Mouse (Mus musculus) forebrain, embryonic 11.5 days (tissue): ENCODE measurements around the gene Hps5. TPM values are rescaled to one million over a fixed set of nuclear protein-coding genes. Genes with fewer than 3 reads are reported as not detected.

Experiments used
- ATAC-seq: fragments of 200-750 bp; cut with Nextera tagmentation; replicated peaks from 2 replicates; pipeline ENCODE4 v1.8.0; 2017; ENCODE audit warnings: moderate TSS enrichment; ENCODE audit not compliant: low FRiP score
- DNase-seq: peaks from one replicate; pipeline ENCODE4 v3.0.0-alpha.2; 2017; ENCODE audit warnings: low spot score
- H3K27ac ChIP-seq: fragments of 300-500 bp; sonication (generic); 2 replicates; pipeline ENCODE4 v1.5.1; 2014; ENCODE audit warnings: low read depth, low read length
- H3K27me3 ChIP-seq: fragments of 300-500 bp; sonication (generic); 2 replicates; pipeline ENCODE4 v1.6.1; 2014; ENCODE audit warnings: mild to moderate bottlenecking, low read length, mixed read lengths; ENCODE audit not compliant: control insufficient read depth, insufficient read depth
- H3K36me3 ChIP-seq: fragments of 300-500 bp; sonication (generic); 2 replicates; pipeline ENCODE4 v1.6.1; 2014; ENCODE audit warnings: mild to moderate bottlenecking, low read length, moderate library complexity, mixed read lengths; ENCODE audit not compliant: control insufficient read depth, insufficient read depth
- H3K4me1 ChIP-seq: fragments of 300-500 bp; sonication (generic); replicated peaks from 2 replicates; pipeline ENCODE4 v1.6.1; 2014; ENCODE audit warnings: low read length, mixed read lengths; ENCODE audit not compliant: control insufficient read depth, insufficient read depth
- H3K4me2 ChIP-seq: fragments of 300-500 bp; sonication (generic); 2 replicates; pipeline ENCODE4 v1.6.1; 2014; ENCODE audit warnings: low read depth, mild to moderate bottlenecking, low read length, moderate library complexity, mixed read lengths; ENCODE audit not compliant: severe bottlenecking
- H3K4me3 ChIP-seq: fragments of 300-500 bp; sonication (generic); 2 replicates; pipeline ENCODE4 v1.5.1; 2014; ENCODE audit warnings: low read depth, low read length
- H3K9ac ChIP-seq: fragments of 300-500 bp; sonication (generic); 2 replicates; pipeline ENCODE4 v1.6.1; 2014; ENCODE audit warnings: low read length
- H3K9me3 ChIP-seq: fragments of 300-500 bp; sonication (generic); 2 replicates; pipeline ENCODE4 v1.6.1; 2016; ENCODE audit warnings: low read length, mixed read lengths; ENCODE audit not compliant: control insufficient read depth
- WGBS: fragments of 180-500 bp; shearing (Covaris S2); extraction: QIAGEN DNeasy Blood & Tissue Kit; methylation state at CpG from one replicate; pipeline ENCODE4 v1.1.7; 2014; 5-methylcytosine and 5-hydroxymethylcytosine counted together
- polyA plus RNA-seq: library from polyadenylated mRNA; unstranded; fragments of >200 nt; fragmentation: Nextera tagmentation; extraction: Ambion mirVana; gene quantifications from 2 replicates; pipeline ENCODE4 v1.2.1, GENCODE M21; 2014

Hps5 gene
- polyA plus RNA-seq, 1 experiment from 2014 or later = 23.7 TPM

DNA sequence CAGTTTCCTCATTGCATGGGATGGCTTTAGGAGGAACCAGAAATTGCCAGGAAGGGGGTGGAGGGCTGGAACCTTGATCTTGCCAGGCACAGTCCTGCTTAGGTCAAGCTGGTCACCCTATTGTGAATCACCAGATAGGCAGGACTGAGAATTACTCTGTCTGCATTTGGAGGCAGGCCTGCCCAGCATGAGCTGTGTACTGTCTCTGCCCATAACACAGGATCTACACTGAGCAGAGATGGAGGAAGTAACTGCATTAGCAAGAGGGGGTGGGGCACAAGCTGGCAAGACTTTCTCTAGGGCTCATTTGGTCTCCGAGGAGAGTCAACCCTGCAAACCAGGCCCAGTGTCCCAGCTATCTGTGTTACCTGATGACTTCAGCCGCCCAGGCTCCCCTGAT lies 60.9 kb downstream of the Hps5 start:
- Histone ChIP-seq H3K9ac (no peak overlapping the region), H3K9me3 (no peaks in the 10 kb centered on the region), H3K36me3 (no peaks in the 10 kb centered on the region), H3K27ac (no peak overlapping the region), H3K4me3 (no peak overlapping the region), H3K4me2 (no peak overlapping the region), H3K4me1 (no peaks in the 10 kb centered on the region), H3K27me3 (no peaks in the 10 kb centered on the region)
- ATAC-seq = no peak
- DNase-seq = no peak
- 92% methylated on average over 2 of the region's 2 CpGs for WGBS

DNA sequence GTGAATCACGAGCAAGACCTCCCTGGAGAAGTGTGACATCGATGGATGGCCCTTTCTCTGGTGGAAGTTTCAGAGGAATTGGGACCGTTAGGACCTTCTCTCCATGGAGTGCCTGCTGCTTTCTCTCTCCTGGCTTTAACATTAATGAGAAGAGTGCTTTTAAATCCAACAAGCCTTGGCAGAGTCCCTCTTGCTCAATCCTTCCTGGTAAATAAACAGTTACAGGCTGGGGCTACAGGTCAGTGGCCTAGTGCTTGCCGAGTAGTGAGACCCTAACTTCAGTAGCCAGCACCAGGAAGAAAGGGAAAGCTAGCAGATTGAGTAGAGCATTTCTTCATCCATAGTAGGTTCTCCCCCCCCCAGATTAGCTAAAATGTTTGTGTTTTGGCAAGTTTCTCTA lies 63.4 kb downstream of the Hps5 start, which contains the start of gene Saa4:
Saa4 (minus strand) TSS at position 146 of the 400 bp plus-strand sequence.
- Histone ChIP-seq H3K4me3 (no peak within 1 kb of the TSS), H3K27me3 (no peaks in the 10 kb centered on the region), H3K4me2 (no peak within 1 kb of the TSS), H3K9me3 (no peaks in the 10 kb centered on the region), H3K4me1 (no peaks in the 10 kb centered on the region), H3K9ac (no peak within 1 kb of the TSS), H3K36me3 (no peaks in the 10 kb centered on the region), H3K27ac (no peak within 1 kb of the TSS)
- 87% methylated on average over 4 of the region's 4 CpGs for WGBS
- ATAC-seq = no peak
- DNase-seq = no peak

DNA sequence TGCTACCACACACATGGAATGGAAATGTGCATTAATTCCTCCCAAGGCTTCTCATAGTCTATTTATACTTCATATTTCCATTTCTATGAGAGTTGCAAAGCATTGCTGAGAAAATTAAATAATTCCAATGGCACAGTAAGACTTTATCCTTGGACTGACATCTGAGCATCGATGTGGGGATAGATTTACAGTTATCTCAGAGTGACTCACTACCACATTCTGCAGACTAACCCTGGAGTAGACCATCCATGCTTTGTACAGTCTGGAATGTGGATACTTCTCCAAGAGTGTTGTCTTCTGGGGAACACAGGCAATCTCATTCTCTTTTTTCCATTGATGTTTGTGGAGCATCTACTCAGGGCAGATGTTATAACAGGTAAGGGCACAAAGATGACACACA lies 68.3 kb downstream of the Hps5 start:
- no peak for ATAC-seq
- WGBS = 92% methylated on average over 1 of the region's 1 CpGs
- no peak overlapping the region for H3K4me3 ChIP-seq
- H3K4me2 ChIP-seq = no peak overlapping the region
- no peaks in the 10 kb centered on the region for H3K27me3 ChIP-seq
- no peaks in the 10 kb centered on the region for H3K36me3 ChIP-seq
- H3K4me1 ChIP-seq = no peaks in the 10 kb centered on the region
- no peak overlapping the region for H3K27ac ChIP-seq
- H3K9me3 ChIP-seq = no peaks in the 10 kb centered on the region
- DNase-seq = no peak
- no peak overlapping the region for H3K9ac ChIP-seq

DNA sequence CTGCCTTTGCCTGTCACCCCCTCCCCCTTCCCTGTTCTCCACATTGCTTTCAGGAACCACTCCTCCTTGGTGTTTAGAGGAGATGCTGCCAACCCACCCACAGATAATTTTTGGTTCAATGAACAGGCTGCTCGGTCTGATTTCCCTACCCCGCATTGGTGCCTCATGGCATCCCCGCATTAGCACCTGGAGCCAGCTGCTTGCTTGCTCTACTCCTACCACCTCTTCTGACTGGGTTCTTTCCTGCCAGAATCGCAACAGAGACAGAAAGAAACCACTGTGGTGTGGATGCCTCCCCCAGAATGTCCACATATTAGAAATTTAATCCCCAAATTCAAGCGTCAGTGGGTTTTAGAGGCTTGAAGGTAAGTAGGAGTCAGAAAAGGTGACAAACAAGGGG lies 71.5 kb downstream of the Hps5 start:
- ATAC-seq (no peak), DNase-seq (no peak)
- H3K27ac ChIP-seq = no peak overlapping the region
- H3K4me2 ChIP-seq = no peak overlapping the region
- no peak overlapping the region for H3K4me3 ChIP-seq
- no peaks in the 10 kb centered on the region for H3K36me3 ChIP-seq
- no peaks in the 10 kb centered on the region for H3K27me3 ChIP-seq
- H3K4me1 ChIP-seq = no peaks in the 10 kb centered on the region
- no peak overlapping the region for H3K9ac ChIP-seq
- 78% methylated on average over 5 of the region's 5 CpGs for WGBS
- H3K9me3 ChIP-seq = no peaks in the 10 kb centered on the region

DNA sequence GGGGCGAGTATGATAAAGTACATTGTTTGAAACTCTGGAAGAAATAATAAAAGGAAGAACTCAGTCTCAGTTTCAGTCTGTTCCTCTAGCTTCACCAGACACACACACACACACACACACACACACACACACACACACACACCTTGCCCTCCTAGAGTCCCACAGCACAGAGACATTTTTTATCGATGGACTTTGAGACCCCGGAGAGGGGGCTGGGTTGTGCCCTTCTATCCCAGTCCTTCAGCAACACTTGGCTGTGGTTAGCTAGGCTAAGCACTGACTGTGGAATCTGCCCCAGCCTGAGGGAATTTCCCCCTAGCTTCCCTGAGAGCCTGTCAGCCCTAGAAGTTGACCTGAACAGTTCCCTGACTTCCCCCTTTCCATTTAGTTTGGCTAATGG lies 72.0 kb downstream of the Hps5 start:
- DNase-seq (no peak), ATAC-seq (no peak)
- no peaks in the 10 kb centered on the region for H3K36me3 ChIP-seq
- no peak overlapping the region for H3K4me3 ChIP-seq
- no peaks in the 10 kb centered on the region for H3K9me3 ChIP-seq
- H3K27ac ChIP-seq = no peak overlapping the region
- H3K9ac ChIP-seq = no peak overlapping the region
- WGBS = 89% methylated on average over 3 of the region's 3 CpGs
- H3K27me3 ChIP-seq = no peaks in the 10 kb centered on the region
- no peak overlapping the region for H3K4me2 ChIP-seq
- H3K4me1 ChIP-seq = no peaks in the 10 kb centered on the region

DNA sequence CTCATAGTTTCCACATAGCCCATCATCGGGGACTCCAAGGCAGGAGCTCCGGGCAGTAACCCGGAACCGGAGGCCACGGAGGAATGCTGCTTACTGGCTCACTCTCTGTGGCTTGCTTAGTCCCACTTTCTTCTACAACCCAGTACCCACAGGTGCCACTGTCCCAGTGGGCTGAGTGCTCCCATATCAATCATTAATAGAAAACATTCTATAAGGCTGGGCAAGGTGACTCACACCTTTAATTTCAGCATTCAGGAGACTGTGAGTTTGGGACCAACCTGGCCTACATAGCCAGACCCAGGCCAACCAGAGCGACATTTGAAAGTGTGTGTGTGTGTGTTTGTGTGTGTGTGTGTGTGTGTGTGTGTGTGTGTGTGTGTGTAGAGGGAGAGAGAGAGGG lies 72.5 kb downstream of the Hps5 start:
- DNase-seq = no peak
- WGBS = 96% methylated on average over 6 of the region's 6 CpGs
- Histone ChIP-seq H3K27me3 (no peaks in the 10 kb centered on the region), H3K4me2 (no peak overlapping the region), H3K9ac (no peak overlapping the region), H3K4me1 (no peaks in the 10 kb centered on the region), H3K27ac (no peak overlapping the region), H3K36me3 (no peaks in the 10 kb centered on the region), H3K4me3 (no peak overlapping the region), H3K9me3 (no peaks in the 10 kb centered on the region)
- ATAC-seq = no peak

DNA sequence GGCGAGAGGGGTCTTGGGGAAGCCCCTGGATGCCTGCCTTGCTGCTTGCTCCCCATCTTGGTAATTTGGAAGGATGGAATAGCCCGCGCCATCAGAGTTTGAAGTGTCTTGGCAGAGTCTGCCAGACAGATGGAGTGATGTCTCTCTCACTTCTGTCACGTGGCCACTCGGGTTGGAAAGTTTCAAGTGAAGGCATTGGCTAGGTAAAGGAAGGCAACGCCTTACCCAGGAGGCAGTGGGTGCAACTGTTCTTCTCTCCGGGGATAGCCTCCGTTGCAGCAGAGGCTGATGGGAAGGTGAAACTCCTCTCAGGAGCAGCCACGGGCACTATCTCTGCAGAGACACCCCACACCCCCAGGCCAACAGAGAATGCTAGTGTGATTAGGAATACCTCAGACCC lies 75.4 kb downstream of the Hps5 start:
- H3K9me3 ChIP-seq = no peaks in the 10 kb centered on the region
- WGBS = 81% methylated on average over 9 of the region's 9 CpGs
- H3K27ac ChIP-seq = no peak overlapping the region
- ATAC-seq = no peak
- no peaks in the 10 kb centered on the region for H3K27me3 ChIP-seq
- no peak overlapping the region for H3K4me2 ChIP-seq
- H3K4me1 ChIP-seq = no peaks in the 10 kb centered on the region
- H3K36me3 ChIP-seq = no peaks in the 10 kb centered on the region
- no peak overlapping the region for H3K9ac ChIP-seq
- H3K4me3 ChIP-seq = no peak overlapping the region
- no peak for DNase-seq

DNA sequence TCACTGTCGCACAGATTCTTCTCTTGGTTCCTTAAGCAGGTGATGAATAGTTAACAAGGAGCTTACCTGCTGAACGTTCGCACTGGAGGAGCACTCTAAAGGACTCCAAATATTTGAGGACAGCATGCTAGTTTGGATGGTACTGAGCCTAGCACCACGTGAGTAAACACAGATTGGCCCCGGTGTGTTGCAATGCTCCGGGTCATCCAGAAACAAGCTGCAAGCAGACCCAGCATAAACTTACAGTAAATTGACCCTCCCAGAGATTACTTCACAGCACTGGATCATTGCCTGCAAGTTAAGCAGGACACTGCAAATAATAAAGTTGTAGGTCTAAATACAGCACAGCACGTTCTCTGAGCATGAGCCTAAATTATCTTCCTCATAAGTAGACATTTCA lies 76.3 kb downstream of the Hps5 start:
- Histone ChIP-seq H3K4me1 (no peaks in the 10 kb centered on the region), H3K9me3 (no peaks in the 10 kb centered on the region), H3K27me3 (no peaks in the 10 kb centered on the region), H3K4me2 (no peak overlapping the region), H3K36me3 (no peaks in the 10 kb centered on the region), H3K4me3 (no peak overlapping the region), H3K9ac (no peak overlapping the region), H3K27ac (no peak overlapping the region)
- WGBS = 83% methylated on average over 7 of the region's 7 CpGs
- no peak for ATAC-seq
- DNase-seq = no peak

DNA sequence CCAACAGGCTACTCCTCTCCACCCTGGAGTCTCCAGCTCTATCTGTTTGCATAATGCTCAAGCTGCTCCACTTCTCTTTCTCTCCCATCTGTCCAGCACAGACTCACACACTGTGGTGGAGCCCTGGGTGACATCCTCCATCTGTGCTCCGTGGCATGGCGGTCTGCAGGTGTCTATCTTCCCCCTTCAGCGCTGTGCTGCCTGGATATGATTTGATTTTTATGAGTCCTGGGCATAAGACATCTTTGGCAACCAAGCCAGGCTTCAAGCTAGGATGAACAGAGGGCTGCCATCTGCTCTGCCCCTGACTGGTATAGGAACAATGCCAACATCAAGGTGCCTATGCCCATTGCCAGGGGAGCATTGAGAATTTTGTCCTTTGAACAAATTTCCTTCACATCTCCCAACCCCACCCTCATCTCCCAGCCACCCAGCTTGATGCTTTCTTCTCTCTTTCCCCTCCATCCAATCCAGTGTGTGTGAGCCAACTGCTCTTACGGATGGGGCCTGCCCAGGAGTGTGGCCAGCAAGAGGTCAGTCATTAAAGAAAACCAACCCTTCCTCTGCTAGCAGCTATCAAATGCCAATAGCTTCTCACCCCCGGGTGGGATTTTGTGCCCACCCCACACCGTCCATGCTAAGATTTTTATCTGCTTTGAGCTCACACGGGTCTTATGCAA lies 77.1 kb downstream of the Hps5 start:
- DNase-seq = no peak
- H3K27me3 ChIP-seq = no peaks in the 10 kb centered on the region
- H3K4me3 ChIP-seq = no peak overlapping the region
- WGBS = 89% methylated on average over 7 of the region's 7 CpGs
- no peaks in the 10 kb centered on the region for H3K9me3 ChIP-seq
- no peak overlapping the region for H3K27ac ChIP-seq
- no peaks in the 10 kb centered on the region for H3K4me1 ChIP-seq
- ATAC-seq = no peak
- no peak overlapping the region for H3K9ac ChIP-seq
- H3K4me2 ChIP-seq = no peak overlapping the region
- no peaks in the 10 kb centered on the region for H3K36me3 ChIP-seq
